Mouse (Mus musculus): ENCODE data around the gene Gm26602. TPM values are rescaled to one million over a fixed set of nuclear protein-coding genes. Genes with fewer than 3 reads are reported as not detected.

The Gm26602 gene
- polyA plus RNA-seq, 1 experiment from 2014 or later: 4.1 TPM

DNA sequence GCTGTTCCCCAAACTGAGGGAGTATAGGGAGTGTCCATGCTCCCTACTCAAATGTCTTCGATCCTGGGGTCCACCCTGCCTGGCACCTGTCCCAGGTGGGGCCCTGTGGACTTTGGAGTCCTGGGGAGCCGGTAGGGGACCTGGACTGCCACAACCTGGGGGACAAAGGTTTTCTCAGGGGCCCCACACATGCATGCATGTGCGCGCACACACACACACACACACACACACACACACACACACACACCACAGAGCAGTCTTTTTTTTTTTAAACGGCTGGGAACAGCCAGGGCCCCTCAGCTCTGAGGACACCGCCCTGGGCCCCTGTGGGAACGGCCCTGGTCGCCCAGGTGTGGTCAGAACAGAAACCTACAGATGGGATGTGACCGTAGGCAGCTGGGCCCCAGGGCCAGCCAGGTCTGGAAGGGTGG is 32.8 kb downstream of the Gm26602 start:
- no peak overlapping the region for H3K4me2 ChIP-seq
- no peak for TF ChIP-seq CTCF (IDR thresholded peaks at IDR 0.05; ENCODE audit: low read depth)
- 0 out of 2 replicates have a peak overlapping the region, but pooled peaks have one; percentile 33 for H3K27ac ChIP-seq (ENCODE audit: low read depth)
- H3K9me3 ChIP-seq (ENCODE audit: low read depth, low read length): no peaks in the 10 kb centered on the region
- peaks cover 13% of the 10 kb centered on the region for H3K36me3 ChIP-seq (ENCODE audit: insufficient read depth)
- DNase-seq (no peak), ATAC-seq (ENCODE audit: insufficient read depth) (no peak)
- H3K9ac ChIP-seq: no peak overlapping the region
- WGBS: 66% methylated on average over 9 of the region's 9 CpGs
- H3K4me1 ChIP-seq (ENCODE audit: insufficient read depth): peaks cover 17% of the 10 kb centered on the region
- no peak overlapping the region for H3K4me3 ChIP-seq (ENCODE audit: low read depth, low read length)
- no peaks in the 10 kb centered on the region for H3K27me3 ChIP-seq (ENCODE audit: insufficient read depth, low read length)

DNA sequence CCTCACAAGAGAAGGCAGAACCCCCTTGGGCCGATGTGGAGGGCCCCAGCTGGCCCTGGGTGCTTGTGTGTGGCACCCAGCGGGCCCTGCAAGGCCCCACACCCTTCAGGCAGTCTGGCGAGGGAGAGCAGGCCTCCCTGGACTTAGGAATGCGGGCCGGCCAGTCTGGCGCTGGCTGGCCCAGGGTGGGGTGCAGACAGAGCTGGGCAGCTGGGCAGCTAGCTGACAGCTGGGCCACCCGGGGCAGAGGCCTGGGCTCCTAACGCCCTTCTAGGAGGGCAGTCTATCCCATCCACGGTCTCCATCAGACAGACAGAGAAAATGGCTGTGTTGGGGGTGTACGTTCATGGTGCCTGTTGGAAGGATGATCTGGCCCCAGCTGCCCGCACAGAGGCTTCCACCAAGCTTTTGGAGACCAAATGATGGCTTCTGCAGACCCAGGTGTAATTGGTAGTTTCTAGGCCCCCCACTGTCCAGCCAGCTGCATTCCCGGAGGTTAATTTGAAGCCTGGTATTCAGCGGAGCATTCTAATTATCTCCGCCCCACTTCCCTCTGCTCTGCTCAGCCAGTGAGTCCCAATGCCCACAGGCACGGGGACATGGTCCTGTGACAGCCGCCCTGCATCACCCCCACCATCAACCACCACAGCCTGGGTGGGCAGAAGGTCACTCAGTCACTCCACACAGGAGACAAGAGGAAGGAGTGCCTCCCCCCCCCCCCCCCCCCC is 35.0 kb downstream of the Gm26602 start:
- TF ChIP-seq CTCF (IDR thresholded peaks at IDR 0.05; ENCODE audit: low read depth): no peak
- Histone ChIP-seq H3K9ac (no peak overlapping the region), H3K4me3 (ENCODE audit: low read depth, low read length) (no peak overlapping the region), H3K4me2 (peak overlapping the region; percentile 47), H3K4me1 (ENCODE audit: insufficient read depth) (peaks cover 17% of the 10 kb centered on the region), H3K27me3 (ENCODE audit: insufficient read depth, low read length) (no peaks in the 10 kb centered on the region), H3K27ac (ENCODE audit: low read depth) (peak overlapping the region; percentile 86), H3K9me3 (ENCODE audit: low read depth, low read length) (no peaks in the 10 kb centered on the region), H3K36me3 (ENCODE audit: insufficient read depth) (peaks cover 35% of the 10 kb centered on the region)
- ATAC-seq (ENCODE audit: insufficient read depth) (peak; percentile 63), DNase-seq (peak; percentile 62)
- 28% methylated on average over 16 of the region's 16 CpGs for WGBS

GRCm38 (mm10) chr10:79946752-79947322 is 36.2 kb downstream of the Gm26602 start:
- peak overlapping the region; percentile 2; the same call in 1 of the 2 replicates for H3K4me3 ChIP-seq (ENCODE audit: low read depth, low read length)
- ATAC-seq (ENCODE audit: insufficient read depth): no peak
- peak; percentile 52 for DNase-seq
- H3K9ac ChIP-seq: peak overlapping the region; percentile 42
- H3K9me3 ChIP-seq (ENCODE audit: low read depth, low read length): no peaks in the 10 kb centered on the region
- H3K36me3 ChIP-seq (ENCODE audit: insufficient read depth): peaks cover 43% of the 10 kb centered on the region
- no peaks in the 10 kb centered on the region for H3K27me3 ChIP-seq (ENCODE audit: insufficient read depth, low read length)
- peaks cover 17% of the 10 kb centered on the region for H3K4me1 ChIP-seq (ENCODE audit: insufficient read depth)
- peak overlapping the region; percentile 86; the same call in 1 of the 2 replicates for H3K27ac ChIP-seq (ENCODE audit: low read depth)
- H3K4me2 ChIP-seq: peak overlapping the region; percentile 47
- WGBS: 13% methylated on average over 7 of the region's 7 CpGs
- TF ChIP-seq CTCF (IDR thresholded peaks at IDR 0.05; ENCODE audit: low read depth): no peak

- H3K4me2 ChIP-seq: no peak overlapping the region
- TF ChIP-seq CTCF (IDR thresholded peaks at IDR 0.05; ENCODE audit: low read depth): no peak
- peaks cover 17% of the 10 kb centered on the region for H3K4me1 ChIP-seq (ENCODE audit: insufficient read depth)
- H3K9ac ChIP-seq: no peak overlapping the region
- no peak overlapping the region for H3K27ac ChIP-seq (ENCODE audit: low read depth)
- H3K9me3 ChIP-seq (ENCODE audit: low read depth, low read length): no peaks in the 10 kb centered on the region
- peaks cover 45% of the 10 kb centered on the region for H3K36me3 ChIP-seq (ENCODE audit: insufficient read depth)
- no peak for ATAC-seq (ENCODE audit: insufficient read depth)
- WGBS: 51% methylated on average over 6 of the region's 6 CpGs
- H3K27me3 ChIP-seq (ENCODE audit: insufficient read depth, low read length): no peaks in the 10 kb centered on the region
- DNase-seq: no peak
- no peak overlapping the region for H3K4me3 ChIP-seq (ENCODE audit: low read depth, low read length)
These were observed 36.8 kb downstream of the Gm26602 start for GRCm38 (mm10) chr10:79947502-79947901.

GRCm38 (mm10) chr10:79949873-79950272 is 39.2 kb downstream of the Gm26602 start:
- TF ChIP-seq CTCF (IDR thresholded peaks at IDR 0.05; ENCODE audit: low read depth): no peak
- Histone ChIP-seq H3K27ac (ENCODE audit: low read depth) (no peak overlapping the region), H3K9me3 (ENCODE audit: low read depth, low read length) (no peaks in the 10 kb centered on the region), H3K27me3 (ENCODE audit: insufficient read depth, low read length) (no peaks in the 10 kb centered on the region), H3K9ac (no peak overlapping the region), H3K4me2 (no peak overlapping the region), H3K36me3 (ENCODE audit: insufficient read depth) (peaks cover 57% of the 10 kb centered on the region), H3K4me3 (ENCODE audit: low read depth, low read length) (no peak overlapping the region), H3K4me1 (ENCODE audit: insufficient read depth) (peaks cover 17% of the 10 kb centered on the region)
- 86% methylated on average over 4 of the region's 4 CpGs for WGBS
- no peak for DNase-seq
- no peak for ATAC-seq (ENCODE audit: insufficient read depth)

DNA sequence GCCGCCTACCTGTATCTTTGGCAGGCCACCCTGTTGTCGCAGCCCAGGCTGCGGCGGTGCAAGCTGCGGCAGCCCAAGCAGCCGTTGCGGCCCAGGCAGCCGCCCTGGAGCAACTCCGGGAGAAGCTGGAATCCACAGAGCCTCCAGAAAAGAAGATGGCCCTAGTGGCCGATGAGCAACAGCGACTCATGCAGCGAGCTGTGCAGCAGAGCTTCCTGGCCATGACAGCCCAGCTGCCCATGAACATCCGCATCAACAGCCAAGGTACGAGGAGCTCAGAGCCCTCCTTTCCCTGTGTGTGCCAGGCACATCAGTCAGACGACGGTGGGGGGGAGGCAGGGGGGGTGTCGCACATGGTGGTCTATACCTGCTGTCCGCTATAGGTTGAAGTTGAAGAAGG is 40.0 kb downstream of the Gm26602 start:
- no peak overlapping the region for H3K27ac ChIP-seq (ENCODE audit: low read depth)
- no peak overlapping the region for H3K4me2 ChIP-seq
- no peak for ATAC-seq (ENCODE audit: insufficient read depth)
- no peaks in the 10 kb centered on the region for H3K27me3 ChIP-seq (ENCODE audit: insufficient read depth, low read length)
- DNase-seq: no peak
- TF ChIP-seq CTCF (IDR thresholded peaks at IDR 0.05; ENCODE audit: low read depth): no peak
- H3K4me1 ChIP-seq (ENCODE audit: insufficient read depth): peaks cover 13% of the 10 kb centered on the region
- no peak overlapping the region for H3K4me3 ChIP-seq (ENCODE audit: low read depth, low read length)
- H3K9ac ChIP-seq: no peak overlapping the region
- no peaks in the 10 kb centered on the region for H3K9me3 ChIP-seq (ENCODE audit: low read depth, low read length)
- peaks cover 57% of the 10 kb centered on the region for H3K36me3 ChIP-seq (ENCODE audit: insufficient read depth)
- 83% methylated on average over 18 of the region's 18 CpGs for whole genome bisulfite sequencing

DNA sequence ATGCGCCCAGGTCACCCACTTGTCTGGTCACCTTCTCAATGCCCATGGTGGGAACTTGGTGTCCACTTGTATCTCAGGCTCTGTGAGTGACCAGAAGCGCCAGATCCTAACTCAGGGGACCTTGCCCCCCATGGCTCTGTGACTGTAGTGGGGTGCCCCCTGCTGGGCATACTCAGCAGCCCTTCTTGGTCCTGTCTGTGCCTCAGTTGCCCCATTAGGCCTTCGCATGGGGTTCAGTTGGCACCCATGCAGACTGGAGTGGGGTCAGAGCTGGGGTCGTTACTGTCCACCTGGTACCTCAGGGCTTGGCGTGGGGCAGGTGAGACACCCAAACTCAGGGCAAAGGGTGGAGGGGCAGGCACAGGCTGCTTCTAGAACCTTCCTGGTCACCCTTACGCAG is 43.3 kb downstream of the Gm26602 start:
- no peaks in the 10 kb centered on the region for H3K27me3 ChIP-seq (ENCODE audit: insufficient read depth, low read length)
- 81% methylated on average over 6 of the region's 6 CpGs for WGBS
- no peak overlapping the region for H3K4me3 ChIP-seq (ENCODE audit: low read depth, low read length)
- no peak overlapping the region for H3K27ac ChIP-seq (ENCODE audit: low read depth)
- H3K9me3 ChIP-seq (ENCODE audit: low read depth, low read length): no peaks in the 10 kb centered on the region
- H3K9ac ChIP-seq: no peak overlapping the region
- ATAC-seq (ENCODE audit: insufficient read depth): no peak
- TF ChIP-seq CTCF (IDR thresholded peaks at IDR 0.05; ENCODE audit: low read depth): peak; percentile 74
- peaks cover 42% of the 10 kb centered on the region for H3K36me3 ChIP-seq (ENCODE audit: insufficient read depth)
- no peaks in the 10 kb centered on the region for H3K4me1 ChIP-seq (ENCODE audit: insufficient read depth)
- peak; percentile 57 for DNase-seq
- no peak overlapping the region for H3K4me2 ChIP-seq
